Mouse (Mus musculus) MEL (cell line): ENCODE data around the gene Gm20388.

ENCODE experiments used
- CTCF ChIP-seq, 3 experiments: IDR thresholded peaks in 2 of 3; conservative IDR thresholded peaks in 1 of 3; 2 replicates each; pipeline ENCODE4 v1.5.1; 2011 to 2012; ENCODE audit warnings: low read length in 3 of 3, low read depth in 2 of 3, mild to moderate bottlenecking in 2 of 3, improper control_type of control experiment in 1 of 3, inconsistent platforms in 1 of 3, mixed read lengths in 1 of 3, moderate library complexity in 1 of 3; ENCODE audit not compliant: control insufficient read depth in 1 of 3, insufficient read depth in 1 of 3, poor library complexity in 1 of 3, severe bottlenecking in 1 of 3
- POLR2A ChIP-seq, 2 experiments: IDR thresholded peaks; 2 replicates each; pipeline ENCODE4 v1.6.1; 2011 to 2012; ENCODE audit warnings: low read length in 2 of 2, mild to moderate bottlenecking in 2 of 2, control low read depth in 1 of 2, improper control_type of control experiment in 1 of 2, low read depth in 1 of 2, moderate library complexity in 1 of 2; ENCODE audit not compliant: control insufficient read depth in 1 of 2, insufficient read depth in 1 of 2, poor library complexity in 1 of 2

DNA sequence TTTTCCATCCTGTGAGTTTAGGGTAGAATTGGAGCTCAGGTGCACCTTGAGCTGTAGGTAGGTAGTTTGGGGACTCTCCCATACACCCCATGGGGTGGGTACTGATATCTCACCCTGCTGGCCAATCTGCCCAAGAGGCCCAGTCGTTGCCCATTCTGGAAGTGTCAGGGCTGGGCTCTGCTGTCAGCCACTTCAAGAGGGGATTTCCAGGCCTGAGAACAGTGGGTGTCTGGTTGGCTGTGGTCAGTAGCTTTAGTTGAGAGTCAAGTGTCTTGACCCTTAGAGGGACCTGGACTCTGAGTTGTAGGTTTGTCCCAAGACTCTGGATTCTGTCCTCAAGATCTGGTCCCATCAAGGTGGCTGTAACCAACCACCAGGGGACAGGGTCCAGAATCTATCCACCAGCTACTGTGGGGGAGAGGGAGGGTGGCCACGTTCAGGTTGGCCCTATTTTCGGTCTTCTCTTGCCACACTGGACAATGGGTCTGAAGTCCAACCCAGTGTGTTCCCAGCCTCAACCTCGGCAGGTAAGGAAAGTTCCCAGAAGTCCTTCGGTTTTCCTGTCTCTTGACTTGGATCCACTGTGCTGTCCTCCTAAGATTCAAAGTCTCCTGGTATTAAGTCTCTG, 580.6 kb downstream of the Gm20388 start:
- TF ChIP-seq CTCF (IDR thresholded peaks at IDR 0.05 in 2 of 3, conservative IDR thresholded peaks at IDR 0.05 in 1 of 3; ENCODE audit: control insufficient read depth in 1 of 3, insufficient read depth in 1 of 3, low read depth in 2 of 3, low read length in 3 of 3, poor library complexity in 1 of 3, severe bottlenecking in 1 of 3) (no peak), POLR2A (IDR thresholded peaks at IDR 0.05; ENCODE audit: control insufficient read depth in 1 of 2, insufficient read depth in 1 of 2, low read depth in 1 of 2, low read length in 2 of 2, poor library complexity in 1 of 2) (no peak)
